In genomic region chr11:101971410-101971809, GRCm38 (mm10) we compare ENCODE assay signal across 8 mouse cellular contexts. TPM values are rescaled to one million over a fixed set of nuclear protein-coding genes. Genes with fewer than 3 reads are reported as not detected.
DNase-seq lines count a peak whose midpoint lies in the region; ATAC-seq lines count a peak whose summit lies in the region.

No protein-coding gene starts in this region.

- no peak overlapping the region for H3K4me3 ChIP-seq in intestine, embryonic 14.5 days (ENCODE audit: low read depth, low read length)
- no peak overlapping the region for H3K4me3 ChIP-seq in intestine, embryonic 15.5 days (replicated peaks)

- no peak overlapping the region for H3K4me2 ChIP-seq in intestine, embryonic 14.5 days (ENCODE audit: low read length)
- H3K4me2 ChIP-seq in intestine, embryonic 15.5 days (replicated peaks) = no peak overlapping the region

- H3K9ac ChIP-seq in intestine, embryonic 14.5 days (ENCODE audit: low read length) = no peak overlapping the region
- no peak overlapping the region for H3K9ac ChIP-seq in intestine, embryonic 15.5 days

- 55% methylated on average over 3 of the region's 3 CpGs for WGBS in intestine, embryonic 14.5 days
- WGBS in intestine, embryonic 15.5 days = 48% methylated on average over 3 of the region's 3 CpGs

- H3K27ac ChIP-seq in intestine, embryonic 14.5 days (ENCODE audit: low read depth) = no peak overlapping the region
- no peak overlapping the region for H3K27ac ChIP-seq in intestine, embryonic 15.5 days

- DNase-seq in intestine, embryonic 14.5 days (ENCODE audit: low spot score) = peak; percentile 65
- DNase-seq in CD4-positive helper T cell, adult 2 months (ENCODE audit: low read depth, low spot score) = peak; percentile 25
- DNase-seq in adrenal gland, postnatal 25 days = peak; percentile 60
- DNase-seq in lung, postnatal 36 days = peak; percentile 76
- no peak for DNase-seq in ovary, postnatal 36 days (ENCODE audit: low spot score)
- DNase-seq in urinary bladder, postnatal 36 days (ENCODE audit: low spot score in 2 of 2) = no peak
- DNase-seq in layer of hippocampus, adult 8-10 months (ENCODE audit: low spot score in 2 of 2) = no peak

- H3K9me3 ChIP-seq in intestine, embryonic 14.5 days (ENCODE audit: control insufficient read depth, low read length) = no peaks in the 10 kb centered on the region
- H3K9me3 ChIP-seq in intestine, embryonic 15.5 days = no peaks in the 10 kb centered on the region

- no peak for ATAC-seq in intestine, embryonic 14.5 days (replicated peaks; ENCODE audit: low FRiP score, low TSS enrichment, low read depth)
- ATAC-seq in intestine, embryonic 15.5 days = no peak

- peaks cover 13% of the 10 kb centered on the region for H3K27me3 ChIP-seq in intestine, embryonic 14.5 days (replicated peaks; ENCODE audit: control insufficient read depth, insufficient read depth, low read length)
- H3K27me3 ChIP-seq in intestine, embryonic 15.5 days (replicated peaks) = peaks cover 16% of the 10 kb centered on the region

- H3K4me1 ChIP-seq in intestine, embryonic 14.5 days (replicated peaks; ENCODE audit: control insufficient read depth, insufficient read depth, low read length) = no peaks in the 10 kb centered on the region; the same call in 1 of the 2 replicates
- no peaks in the 10 kb centered on the region for H3K4me1 ChIP-seq in intestine, embryonic 15.5 days (replicated peaks)

- peaks cover 1% of the 10 kb centered on the region; the same call in 1 of the 2 replicates for H3K36me3 ChIP-seq in intestine, embryonic 14.5 days (ENCODE audit: control insufficient read depth, insufficient read depth, low read length)
- no peaks in the 10 kb centered on the region; the same call in 1 of the 2 replicates for H3K36me3 ChIP-seq in intestine, embryonic 15.5 days

RNA-seq across cellular contexts. Expression of gene Sost, which starts 4.6 kb away (rescaled TPM):
- polyA plus RNA-seq in intestine, embryonic 14.5 days (2014; fragmentation: Nextera tagmentation; extraction: Ambion mirVana) = not detected in 2 replicates
- polyA plus RNA-seq in intestine, embryonic 15.5 days (2015; fragmentation: Nextera tagmentation; extraction: Ambion mirVana) = 0.13 TPM in 2 replicates
- total RNA-seq in adrenal gland, postnatal 25 days (2021) = not detected in 2 replicates
- under 1 TPM in 1 of 4 experiments, not detected in 3; 0.22 TPM for total RNA-seq in layer of hippocampus, adult 8-10 months (2022)

RNA-seq across cellular contexts. Expression of gene Cfap97d1, which starts 12.7 kb away (rescaled TPM):
- polyA plus RNA-seq in intestine, embryonic 14.5 days (2014; fragmentation: Nextera tagmentation; extraction: Ambion mirVana) = not detected in 2 replicates
- not detected in 2 replicates for polyA plus RNA-seq in intestine, embryonic 15.5 days (2015; fragmentation: Nextera tagmentation; extraction: Ambion mirVana)
- not detected in 2 replicates for total RNA-seq in adrenal gland, postnatal 25 days (2021)
- not detected for total RNA-seq in layer of hippocampus, adult 8-10 months (2022)

RNA-seq across cellular contexts. Expression of gene Dusp3, which starts 15.4 kb away (rescaled TPM):
- 25.3 and 27.0 TPM in 2 replicates for polyA plus RNA-seq in intestine, embryonic 14.5 days (2014; fragmentation: Nextera tagmentation; extraction: Ambion mirVana)
- polyA plus RNA-seq in intestine, embryonic 15.5 days (2015; fragmentation: Nextera tagmentation; extraction: Ambion mirVana) = 25.6 and 26.5 TPM in 2 replicates
- total RNA-seq in adrenal gland, postnatal 25 days (2021) = 77.9 and 78.9 TPM in 2 replicates
- total RNA-seq in layer of hippocampus, adult 8-10 months (2022) = 100 to 1,000 TPM; 151 to 190 (median 164) TPM

RNA-seq across cellular contexts. Expression of gene Mpp3, which starts 56.9 kb away (rescaled TPM):
- 11.0 and 12.2 TPM in 2 replicates for polyA plus RNA-seq in intestine, embryonic 14.5 days (2014; fragmentation: Nextera tagmentation; extraction: Ambion mirVana)
- 7.6 and 7.9 TPM in 2 replicates for polyA plus RNA-seq in intestine, embryonic 15.5 days (2015; fragmentation: Nextera tagmentation; extraction: Ambion mirVana)
- 10.4 and 12.6 TPM in 2 replicates for total RNA-seq in adrenal gland, postnatal 25 days (2021)
- total RNA-seq in layer of hippocampus, adult 8-10 months (2022) = 100 to 1,000 TPM in 1 of 4 experiments, 10 to 100 TPM in 3; 88.8 to 102 (median 95.8) TPM

Comparison
In these comparisons a context has a peak if more than half of its experiments do, and no peak if none do; other contexts are left out.
1. DNase-seq: peak in intestine, embryonic 14.5 days (single experiment), CD4-positive helper T cell, adult 2 months (single experiment), adrenal gland, postnatal 25 days (single experiment) and lung, postnatal 36 days (single experiment); none in ovary, postnatal 36 days (single experiment), urinary bladder, postnatal 36 days (0 of 2) and layer of hippocampus, adult 8-10 months (0 of 2).